Mouse (Mus musculus) kidney, adult 2 months (tissue): Measurements from ENCODE around the gene Gpam. TPM values are rescaled to one million over a fixed set of nuclear protein-coding genes. Genes with fewer than 3 reads are reported as not detected.

Experiments used
- DNase-seq: peaks from one replicate; pipeline ENCODE4 v3.0.0; 2021
- H3K27ac ChIP-seq: fragments of 200-500 bp; 2 replicates; pipeline ENCODE4 v1.5.1; 2012; ENCODE audit warnings: low read depth, low read length, control low read depth, inconsistent platforms; ENCODE audit not compliant: insufficient read depth
- H3K27me3 ChIP-seq: fragments of 200-500 bp; replicated peaks from 2 replicates; pipeline ENCODE4 v1.6.1; 2012; ENCODE audit warnings: mild to moderate bottlenecking, moderate library complexity, low read length, inconsistent platforms; ENCODE audit not compliant: control insufficient read depth, insufficient read depth
- H3K36me3 ChIP-seq: fragments of 200-500 bp; 2 replicates; pipeline ENCODE4 v1.6.1; 2012; ENCODE audit warnings: mild to moderate bottlenecking, moderate library complexity, low read length, inconsistent platforms; ENCODE audit not compliant: control insufficient read depth, insufficient read depth
- H3K4me1 ChIP-seq: fragments of 200-500 bp; 2 replicates; pipeline ENCODE4 v1.6.1; 2011; ENCODE audit warnings: low read length; ENCODE audit not compliant: control insufficient read depth, insufficient read depth
- H3K4me3 ChIP-seq: fragments of 200-500 bp; 2 replicates; pipeline ENCODE4 v1.5.1; 2011; ENCODE audit warnings: mild to moderate bottlenecking, low read depth, low read length, control low read depth; ENCODE audit not compliant: insufficient read depth
- CTCF ChIP-seq: fragments of 200-500 bp; conservative IDR thresholded peaks from 2 replicates; pipeline ENCODE4 v1.5.1; 2011; ENCODE audit warnings: low read depth, mild to moderate bottlenecking, control low read depth, low read length, moderate library complexity, mixed read lengths; ENCODE audit not compliant: insufficient read depth, insufficient read length
- POLR2A ChIP-seq: fragments of 200-500 bp; IDR thresholded peaks from one replicate; pipeline ENCODE4 v1.6.1; 2011; ENCODE audit warnings: low read depth, low read length, control low read depth
- WGBS: fragments of 180-500 bp; shearing (Covaris S2); methylation state at CpG from one replicate; pipeline ENCODE4 v1.1.7; 2018; 5-methylcytosine and 5-hydroxymethylcytosine counted together
- polyA plus RNA-seq: library from polyadenylated mRNA; depleted of rRNA; stranded (reverse); fragments of >200 nt; gene quantifications from 2 replicates; pipeline ENCODE4 v1.2.3, GENCODE M21; 2012

The Gpam gene
- polyA plus RNA-seq, 1 experiment = 56.6 TPM

- 29% methylated on average over 4 of the region's 4 CpGs for WGBS
- peaks cover 22% of the 10 kb centered on the region for H3K4me1 ChIP-seq
- peak overlapping the region; percentile 92 for H3K27ac ChIP-seq
- no peak overlapping the region for H3K4me3 ChIP-seq
- no peaks in the 10 kb centered on the region for H3K27me3 ChIP-seq
- TF ChIP-seq POLR2A = no peak
- no peak for TF ChIP-seq CTCF
- DNase-seq = peak; percentile 88
- H3K36me3 ChIP-seq = peaks cover 2% of the 10 kb centered on the region; the same call in 1 of the 2 replicates
These were observed 30.4 kb downstream of the Gpam start for GRCm38 (mm10) chr19:55096666-55097065.

GRCm38 (mm10) chr19:55095547-55095946 lies 31.5 kb downstream of the Gpam start:
- peak; percentile 51 for DNase-seq
- WGBS = 45% methylated on average over 7 of the region's 7 CpGs
- Histone ChIP-seq H3K4me1 (peaks cover 20% of the 10 kb centered on the region), H3K27ac (peak overlapping the region; percentile 82), H3K4me3 (no peak overlapping the region), H3K36me3 (peaks cover 2% of the 10 kb centered on the region; the same call in 1 of the 2 replicates), H3K27me3 (no peaks in the 10 kb centered on the region)
- TF ChIP-seq CTCF (no peak), POLR2A (no peak)

GRCm38 (mm10) chr19:55091602-55092413 lies 35.2 kb downstream of the Gpam start:
- WGBS = 41% methylated on average over 17 of the region's 17 CpGs
- no peak overlapping the region for H3K4me3 ChIP-seq
- DNase-seq = peak; percentile 56

GRCm38 (mm10) chr19:55090885-55091284 lies 36.2 kb downstream of the Gpam start:
- Histone ChIP-seq H3K4me3 (no peak overlapping the region), H3K4me1 (peaks cover 9% of the 10 kb centered on the region), H3K27me3 (no peaks in the 10 kb centered on the region), H3K27ac (no peak overlapping the region), H3K36me3 (peaks cover 9% of the 10 kb centered on the region; the same call in 1 of the 2 replicates)
- 91% methylated on average over 12 of the region's 12 CpGs for WGBS
- TF ChIP-seq CTCF = no peak
- no peak for TF ChIP-seq POLR2A
- no peak for DNase-seq

More at GRCm38 (mm10) chr19:55091602-55092413, 35.2 kb downstream of the Gpam start:
- Histone ChIP-seq H3K27ac (no peak overlapping the region; the same call in 1 of the 2 replicates), H3K4me1 (peaks cover 11% of the 10 kb centered on the region), H3K27me3 (no peaks in the 10 kb centered on the region), H3K36me3 (peaks cover 9% of the 10 kb centered on the region; the same call in 1 of the 2 replicates)
- TF ChIP-seq CTCF = no peak
- no peak for TF ChIP-seq POLR2A

- Histone ChIP-seq H3K27ac (no peak overlapping the region), H3K4me1 (peaks cover 3% of the 10 kb centered on the region; the same call in 1 of the 2 replicates), H3K36me3 (peaks cover 10% of the 10 kb centered on the region; the same call in 1 of the 2 replicates), H3K4me3 (no peak overlapping the region), H3K27me3 (no peaks in the 10 kb centered on the region)
- WGBS = 94% methylated on average over 7 of the region's 7 CpGs
- TF ChIP-seq CTCF (no peak), POLR2A (no peak)
- no peak for DNase-seq
These were observed 36.9 kb downstream of the Gpam start for GRCm38 (mm10) chr19:55090142-55090541.

- no peak for TF ChIP-seq CTCF
- TF ChIP-seq POLR2A = no peak
- H3K27me3 ChIP-seq = no peaks in the 10 kb centered on the region
- 63% methylated on average over 8 of the region's 8 CpGs for WGBS
- H3K4me3 ChIP-seq = no peak overlapping the region
- H3K27ac ChIP-seq = no peak overlapping the region
- H3K4me1 ChIP-seq = peaks cover 3% of the 10 kb centered on the region; the same call in 1 of the 2 replicates
- peaks cover 15% of the 10 kb centered on the region; the same call in 1 of the 2 replicates for H3K36me3 ChIP-seq
- no peak for DNase-seq
These were observed 39.3 kb downstream of the Gpam start for GRCm38 (mm10) chr19:55087776-55088175.

GRCm38 (mm10) chr19:55085857-55086185 lies 41.2 kb downstream of the Gpam start:
- H3K4me1 ChIP-seq = no peaks in the 10 kb centered on the region
- TF ChIP-seq CTCF (no peak), POLR2A (no peak)
- DNase-seq = no peak
- no peak overlapping the region for H3K4me3 ChIP-seq
- H3K27ac ChIP-seq = no peak overlapping the region
- H3K27me3 ChIP-seq = no peaks in the 10 kb centered on the region
- H3K36me3 ChIP-seq = peaks cover 19% of the 10 kb centered on the region; the same call in 1 of the 2 replicates
- 97% methylated on average over 7 of the region's 7 CpGs for WGBS
